Mouse (Mus musculus) thymus, adult 18-20 months (tissue): ENCODE data around the gene Fkbp6.

Experiments
- DNase-seq, 2 experiments: peaks; one replicate each; pipeline ENCODE4 v3.0.0; 2022; ENCODE audit warnings: mixed read lengths in 2 of 2

Fkbp6 gene

GRCm38 (mm10) chr5:135351606-135352005, 1.8 kb upstream of the Fkbp6 start:
- DNase-seq: no peak

- no peak for DNase-seq
Observed at GRCm38 (mm10) chr5:135347511-135348011, 2.3 kb downstream of the Fkbp6 start.

DNA sequence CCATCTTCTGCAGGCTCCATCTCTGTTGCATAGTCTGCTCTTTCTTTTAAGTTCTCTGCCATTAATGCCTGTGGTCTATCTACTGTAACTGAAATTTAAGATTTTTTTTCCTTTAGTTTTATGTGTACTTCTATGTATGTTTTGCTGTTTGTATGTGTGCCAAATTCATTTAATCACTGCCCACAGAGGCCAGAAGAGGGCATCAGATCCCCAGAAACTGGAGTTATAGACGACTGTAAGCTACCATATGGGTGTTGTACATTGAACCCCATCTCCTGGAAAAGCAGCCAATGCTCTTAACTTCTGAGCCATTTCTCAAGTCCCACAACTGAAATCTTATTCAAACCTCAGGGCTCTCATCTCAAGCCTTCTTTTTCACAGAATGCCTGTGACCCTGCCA, 3.4 kb downstream of the Fkbp6 start:
- DNase-seq: no peak

- no peak for DNase-seq
Observed at GRCm38 (mm10) chr5:135345989-135346388, 3.9 kb downstream of the Fkbp6 start.

DNA sequence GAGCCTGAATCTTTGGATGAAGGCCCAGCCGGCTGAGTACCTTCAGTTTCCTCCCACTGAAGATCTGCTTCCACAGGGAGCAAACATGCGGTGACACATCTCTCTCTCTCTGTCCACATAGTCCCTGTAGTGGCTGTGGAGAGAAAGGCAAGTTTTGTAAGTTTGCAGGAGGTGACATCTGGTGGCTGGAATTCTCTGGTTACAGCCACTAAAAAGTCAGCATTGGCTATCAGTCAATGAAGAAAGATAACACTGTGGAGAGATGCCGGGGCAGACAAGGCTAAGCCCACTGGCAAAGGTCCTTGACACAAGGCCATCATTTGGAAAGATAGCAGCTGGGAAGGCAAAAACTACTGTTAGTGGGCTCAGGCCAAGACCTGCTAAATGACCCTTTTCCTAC, 12.3 kb downstream of the Fkbp6 start:
- no peak for DNase-seq

GRCm38 (mm10) chr5:135331161-135331560, 18.7 kb downstream of the Fkbp6 start:
- no peak for DNase-seq

DNA sequence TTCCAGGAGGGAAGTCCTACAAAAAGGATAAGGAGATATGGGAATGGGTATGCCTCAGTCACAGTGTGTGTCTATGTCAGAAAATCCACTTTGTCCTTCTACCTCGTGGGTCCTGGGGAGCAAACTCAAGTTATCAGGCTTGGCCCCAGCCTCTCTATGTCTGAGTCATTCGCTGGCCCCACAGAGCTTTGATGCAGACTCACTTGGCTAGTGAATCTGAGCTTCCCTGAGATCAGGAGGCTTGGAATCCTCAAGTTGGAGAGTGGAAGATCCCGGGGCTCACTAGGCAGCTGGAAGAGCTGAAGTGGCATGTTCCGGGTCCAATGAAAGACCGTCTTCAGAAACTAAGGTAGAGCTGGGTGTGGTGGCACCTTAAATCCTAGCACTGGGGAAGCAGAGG, 19.6 kb downstream of the Fkbp6 start:
- no peak for DNase-seq

GRCm38 (mm10) chr5:135329471-135329870, 20.4 kb downstream of the Fkbp6 start:
- DNase-seq: no peak

- no peak for DNase-seq
Observed at GRCm38 (mm10) chr5:135326121-135326659, 23.7 kb downstream of the Fkbp6 start.

GRCm38 (mm10) chr5:135322197-135322596, 27.6 kb downstream of the Fkbp6 start:
- DNase-seq: no peak

DNA sequence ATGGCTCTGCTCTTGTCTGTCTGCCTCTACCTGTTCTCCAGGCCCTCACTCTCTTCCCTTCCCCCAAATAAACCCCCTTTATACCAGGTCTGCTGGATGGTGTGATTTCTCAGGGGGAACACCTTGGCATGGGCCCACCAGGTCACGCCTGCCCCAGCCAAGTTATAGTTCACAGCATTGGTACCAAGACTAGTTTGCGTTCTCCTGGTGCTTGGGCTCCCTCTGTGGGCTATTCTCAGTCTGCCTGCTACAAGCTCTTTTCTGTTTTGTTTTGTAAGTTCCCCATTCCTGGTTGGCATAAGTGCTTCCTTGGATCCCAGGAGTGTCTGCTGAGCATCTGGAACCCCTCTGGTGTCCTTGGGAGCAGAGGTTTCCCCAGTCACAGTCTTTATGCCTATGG, 30.0 kb downstream of the Fkbp6 start:
- DNase-seq: no peak

DNA sequence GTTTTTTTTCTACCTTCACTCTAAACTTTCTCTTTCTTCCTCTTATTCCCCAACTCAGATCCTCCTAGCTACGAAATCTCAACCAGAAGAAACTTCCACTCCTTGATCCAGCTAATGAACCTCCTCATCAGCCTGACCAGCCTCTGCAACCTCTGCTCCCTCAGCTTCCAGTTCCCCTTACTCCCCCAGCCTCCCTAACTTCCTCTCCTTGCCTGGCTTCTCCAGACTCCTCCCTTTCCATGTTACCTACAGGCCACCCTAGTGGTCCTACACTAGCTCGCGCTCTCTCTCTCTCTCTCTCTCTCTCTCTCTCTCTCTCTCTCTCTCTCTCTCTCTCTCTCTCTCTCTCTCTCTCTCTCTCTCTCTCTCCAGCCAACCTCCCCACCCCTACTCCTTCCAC, 33.7 kb downstream of the Fkbp6 start:
- DNase-seq: no peak

DNA sequence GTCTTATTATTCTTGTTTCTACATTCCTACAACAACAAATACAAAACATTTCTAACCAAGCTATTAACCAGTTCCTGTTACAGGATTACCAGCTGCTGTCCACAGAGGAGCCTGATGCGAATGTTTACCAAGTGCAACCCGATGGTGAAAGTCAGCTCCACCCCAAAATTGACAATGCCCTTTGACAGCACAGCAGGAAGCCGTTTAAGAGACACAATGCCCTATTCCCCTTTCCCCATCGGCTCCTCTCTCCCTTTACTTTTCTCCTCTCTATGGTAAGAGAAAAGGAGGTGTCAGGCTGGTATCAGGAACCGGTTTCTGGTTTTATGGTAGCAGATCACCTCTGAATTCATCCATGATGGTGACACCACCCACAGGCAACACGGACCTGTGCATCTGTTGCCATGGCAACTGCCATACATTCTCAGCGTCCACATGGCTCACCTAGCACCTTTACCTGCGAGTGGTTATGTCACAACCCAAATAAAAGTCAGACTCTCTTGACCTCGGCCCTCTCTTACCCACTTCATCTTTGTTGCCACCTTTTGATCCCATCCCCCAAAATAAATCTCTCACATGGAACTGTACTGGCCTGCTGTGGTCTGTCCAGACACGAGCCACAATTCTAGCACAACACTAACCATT, 43.4 kb downstream of the Fkbp6 start:
- DNase-seq: no peak

DNA sequence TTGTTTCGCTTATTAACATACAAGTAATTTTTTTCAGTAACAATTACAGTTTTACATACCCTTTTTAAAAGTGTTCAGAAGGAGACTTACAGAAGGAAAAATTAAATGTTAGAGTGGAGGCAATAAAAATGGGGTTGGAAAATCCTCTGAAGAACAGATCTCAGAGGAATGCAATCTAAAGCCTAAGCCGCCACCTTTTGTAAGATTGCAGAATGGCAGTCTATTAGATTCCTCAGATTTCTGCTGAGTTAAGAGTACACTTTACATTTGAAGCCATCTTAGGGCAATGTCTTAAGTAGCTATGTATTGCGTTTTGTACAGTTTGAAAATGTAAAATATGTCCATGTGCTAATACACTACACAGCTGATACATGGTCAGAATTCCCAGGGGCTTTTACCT, 47.4 kb downstream of the Fkbp6 start:
- DNase-seq: no peak

GRCm38 (mm10) chr5:135301916-135302315, 47.9 kb downstream of the Fkbp6 start:
- DNase-seq: no peak

DNA sequence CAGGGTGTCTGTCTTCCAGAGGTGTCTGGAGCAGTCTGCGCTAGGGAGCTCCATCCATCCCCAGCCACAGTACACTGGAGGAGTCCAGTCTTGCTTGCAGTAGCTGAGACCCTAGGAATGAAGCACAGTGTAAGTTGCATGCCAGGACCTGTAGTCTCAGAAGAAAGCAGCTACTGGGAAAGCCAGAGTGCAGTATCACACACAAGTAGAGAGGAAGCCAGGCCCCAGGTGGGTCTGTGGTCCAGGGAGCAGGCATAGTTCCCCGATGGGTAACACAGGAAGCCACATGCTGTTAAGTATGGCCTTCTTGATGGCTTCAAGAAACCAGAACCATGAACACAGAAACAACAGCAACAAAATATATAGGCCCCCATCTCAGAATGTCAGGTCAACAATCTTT, 57.8 kb downstream of the Fkbp6 start:
- DNase-seq: no peak

DNA sequence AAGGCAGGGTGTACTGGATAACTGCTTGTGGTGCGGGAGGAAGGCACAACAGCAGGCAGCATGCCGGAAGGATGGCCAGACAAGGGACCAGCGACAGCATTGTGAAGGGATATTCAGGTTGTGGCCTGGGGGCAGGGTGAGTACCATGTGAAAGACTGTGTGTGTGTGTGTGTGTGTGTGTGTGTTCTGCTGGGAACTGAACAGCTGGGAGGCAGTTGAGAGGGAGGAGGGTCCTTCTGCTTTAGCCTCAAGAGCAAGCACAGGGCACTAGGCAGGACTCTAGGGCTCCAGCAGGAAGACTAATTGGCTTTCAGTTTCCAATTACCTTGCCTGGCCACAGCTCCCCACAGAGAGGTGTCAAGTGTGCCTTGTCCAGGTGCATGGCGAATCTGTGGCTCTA, 58.7 kb downstream of the Fkbp6 start:
- no peak for DNase-seq

DNA sequence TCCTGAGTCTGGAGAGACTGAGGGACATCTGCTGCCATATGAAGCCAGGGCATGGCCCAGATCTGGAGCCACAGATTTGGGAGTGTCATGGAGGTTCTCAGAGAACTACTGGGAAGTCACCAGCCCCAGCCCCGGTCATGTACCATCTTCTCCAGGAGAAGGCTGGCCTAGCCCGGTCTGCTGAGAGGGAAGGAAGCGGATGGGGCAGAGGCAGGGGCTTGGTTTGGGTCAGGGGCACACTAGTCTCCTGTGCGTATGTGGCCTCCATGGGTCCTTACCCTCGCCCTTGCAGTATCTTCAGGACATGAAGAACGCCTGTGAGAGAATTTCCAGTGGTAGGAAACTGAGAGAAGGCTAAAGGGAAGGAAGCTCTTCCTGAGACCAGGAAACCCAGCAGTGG, 59.1 kb downstream of the Fkbp6 start:
- no peak for DNase-seq

DNA sequence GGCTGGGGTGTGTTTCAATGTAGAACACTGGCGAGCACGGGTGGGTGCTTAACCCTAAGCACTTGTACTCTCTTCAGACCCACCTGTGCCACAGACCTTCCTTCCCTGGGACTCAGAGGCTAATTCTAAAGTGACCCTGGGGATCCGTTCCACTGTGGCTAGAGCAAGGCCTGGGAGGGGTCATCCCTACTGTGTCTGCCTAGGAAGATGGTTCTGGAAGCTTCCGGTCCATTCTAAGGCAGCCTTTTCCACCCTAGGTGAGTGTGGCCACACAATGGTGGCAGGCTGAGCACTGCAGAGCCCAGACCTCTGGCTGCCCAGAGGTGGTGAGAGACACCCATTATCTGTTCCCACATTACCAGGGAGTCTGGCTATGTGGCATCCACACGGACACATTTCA, 62.9 kb downstream of the Fkbp6 start:
- DNase-seq: no peak

DNA sequence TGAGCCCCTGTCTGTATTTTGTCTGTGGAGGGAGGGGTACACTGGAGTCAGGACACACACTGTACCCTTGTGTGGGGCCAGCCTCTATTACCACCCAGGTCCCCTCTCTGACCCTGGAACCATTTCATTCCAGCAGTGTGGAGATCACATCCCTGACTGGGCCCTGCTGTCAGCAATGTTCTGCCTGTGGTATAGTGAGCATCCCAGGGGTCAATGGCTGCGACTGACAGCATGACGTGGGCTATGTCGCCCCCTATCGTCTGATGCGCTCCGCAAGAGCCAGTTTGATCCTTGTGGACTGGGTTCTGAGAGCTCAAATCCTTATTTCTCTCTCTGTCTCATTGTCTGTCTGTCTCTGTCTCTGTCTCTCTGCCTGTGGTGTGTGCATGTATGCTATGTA, 63.7 kb downstream of the Fkbp6 start:
- DNase-seq: peak; percentile 23 to 38

GRCm38 (mm10) chr5:135285211-135285610, 64.6 kb downstream of the Fkbp6 start:
- DNase-seq: no peak

GRCm38 (mm10) chr5:135280226-135280625, 69.6 kb downstream of the Fkbp6 start:
- no peak for DNase-seq

GRCm38 (mm10) chr5:135276597-135276996, 73.2 kb downstream of the Fkbp6 start:
- DNase-seq: no peak

DNA sequence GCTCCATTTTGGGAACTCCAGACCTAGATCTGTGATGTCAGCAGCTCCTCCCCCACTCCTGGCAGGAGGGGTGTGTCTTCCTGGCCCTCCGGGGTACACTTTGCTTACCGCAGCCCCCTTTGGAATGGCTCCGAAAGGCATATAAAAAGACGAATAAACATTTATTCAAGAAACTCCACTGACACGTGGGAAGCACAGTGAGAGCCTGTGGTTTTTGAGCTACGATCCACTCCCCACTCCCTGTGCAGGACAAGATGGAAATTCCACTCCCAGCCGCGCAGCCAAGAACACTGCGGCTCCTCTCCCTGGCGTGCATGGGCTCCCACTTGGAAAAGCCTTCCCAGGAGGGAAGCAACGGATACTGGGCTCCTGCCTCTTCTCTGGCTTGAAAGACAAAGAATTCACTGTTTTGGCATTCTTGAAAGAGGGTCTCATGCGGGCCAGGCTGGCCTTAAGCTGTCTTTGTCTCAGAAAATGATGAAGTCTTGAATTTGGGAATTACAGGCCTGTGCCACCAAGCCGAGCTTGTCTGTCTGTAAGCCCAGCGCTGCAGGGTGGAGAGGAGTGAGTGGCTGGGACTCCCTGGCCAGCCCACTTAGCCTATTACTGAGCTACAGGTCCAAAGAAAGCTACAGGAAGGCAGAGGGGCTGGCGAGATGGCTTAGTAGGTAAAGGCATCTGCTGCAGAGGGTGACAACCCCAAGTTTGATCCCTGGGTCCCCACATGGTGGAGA, 75.0 kb downstream of the Fkbp6 start:
- DNase-seq: no peak
